Mouse (Mus musculus): ENCODE measurements around the gene Hmgb4. TPM values are rescaled to one million over a fixed set of nuclear protein-coding genes. Genes with fewer than 3 reads are reported as not detected.

Hmgb4 gene
- total RNA-seq (2021): under 1 TPM in 1 of 2 experiments, not detected in 1; 0.51 TPM
- long read RNA-seq, experiment 1: 0 reads
- long read RNA-seq, experiment 2: 0 reads

DNA sequence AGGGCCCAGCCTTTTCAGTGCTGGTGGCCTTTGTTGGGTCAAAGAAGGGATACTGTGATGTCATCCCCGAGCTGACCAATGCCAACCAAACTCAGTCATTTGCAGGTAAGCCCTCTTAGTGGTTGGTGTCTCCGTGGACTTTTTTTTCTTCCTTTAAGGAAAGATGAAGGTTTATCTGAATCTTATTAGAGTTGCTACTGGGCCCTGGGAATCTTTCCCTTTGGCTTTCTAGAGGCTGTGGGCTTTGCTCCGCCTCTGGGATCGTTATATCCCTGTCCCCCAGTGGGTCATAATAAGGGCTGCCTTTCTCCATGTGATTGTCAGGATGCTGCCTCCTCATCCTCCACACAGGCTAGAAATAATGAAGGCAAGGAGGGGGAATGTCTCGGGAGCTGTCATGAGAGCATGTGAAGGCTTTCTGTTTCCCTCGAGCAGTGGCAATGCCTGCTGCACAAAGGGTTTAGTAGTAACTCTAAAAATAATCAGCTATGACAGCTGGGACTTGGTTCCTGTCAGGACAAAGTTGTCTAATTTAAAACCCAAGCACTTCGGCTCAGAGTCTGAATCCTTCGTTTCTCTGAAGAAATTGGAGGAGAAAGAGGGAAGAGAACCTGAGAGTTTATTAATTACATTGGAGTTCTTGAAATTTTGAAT, at the start of gene Hmgb4:
Hmgb4 (minus strand) TSS at position 51 of the 654 bp plus-strand sequence.
- intact Hi-C loops (cut with DNase I): no loop called here
- peak; percentile 43 to 56 for DNase-seq (ENCODE audit: low spot score in 2 of 2)

DNA sequence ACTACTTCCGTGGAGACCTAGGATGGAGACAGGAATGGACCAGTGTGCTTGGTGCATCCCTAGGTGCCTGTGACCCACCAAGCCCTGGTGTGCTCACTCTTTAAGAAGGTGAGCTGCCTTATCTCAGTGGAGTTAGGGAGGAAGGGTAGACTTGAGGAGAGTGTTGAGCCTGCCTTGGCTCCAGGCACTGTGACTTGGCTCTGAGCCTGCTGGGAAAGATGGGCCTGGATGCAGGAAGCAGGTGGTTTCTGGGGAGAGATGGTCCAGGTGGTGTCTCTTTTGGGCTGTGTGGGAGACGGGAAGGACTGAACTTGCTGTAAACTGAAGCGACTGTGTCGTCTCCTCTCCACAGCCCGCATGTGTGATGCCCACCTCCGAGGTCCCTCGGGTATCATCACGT, 45.3 kb upstream of the Hmgb4 start:
- no peak for DNase-seq (ENCODE audit: low spot score in 2 of 2)
- intact Hi-C loops (cut with DNase I): no loop called here

DNA sequence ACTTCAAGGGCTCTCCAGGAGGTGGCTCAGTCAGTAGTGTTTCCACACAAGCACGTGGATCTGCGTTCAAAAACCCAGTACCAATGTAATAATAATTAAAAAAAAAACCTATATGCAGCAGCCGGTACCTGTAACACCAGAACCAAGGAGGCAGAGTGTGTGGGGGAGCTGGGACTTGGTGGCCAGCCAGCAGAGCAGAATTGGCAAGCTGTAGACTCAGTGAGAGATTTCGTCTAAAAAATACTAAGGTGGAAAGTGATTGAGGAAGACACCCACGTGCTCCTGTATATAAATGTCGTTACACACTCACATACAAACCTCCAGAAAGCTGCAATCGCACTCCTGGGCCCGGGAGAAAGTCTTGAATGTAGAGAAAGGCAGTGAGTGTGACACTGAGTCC, 43.3 kb upstream of the Hmgb4 start:
- peak; percentile 67 to 78 for DNase-seq (ENCODE audit: low spot score in 2 of 2)
- intact Hi-C loops (cut with DNase I): no loop called here

DNA sequence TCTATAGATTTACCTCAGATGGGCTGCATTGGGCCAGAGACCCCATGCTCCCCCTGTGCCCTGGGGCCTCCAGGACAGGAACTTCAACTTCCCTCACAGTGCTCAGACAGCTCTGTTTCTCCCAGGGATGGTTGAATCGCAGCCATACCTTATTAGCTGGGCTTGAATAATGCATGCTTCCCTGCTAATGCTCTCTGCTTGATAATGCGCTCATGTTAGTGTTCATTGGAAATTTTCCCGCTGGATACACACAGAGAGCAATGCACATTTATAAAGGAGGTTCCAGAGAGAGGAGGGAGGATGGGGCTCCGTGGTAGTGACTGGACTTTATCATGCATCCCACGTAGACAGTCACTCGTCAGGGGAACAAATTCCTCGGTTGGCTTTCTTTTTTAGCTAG, 27.3 kb upstream of the Hmgb4 start:
- intact Hi-C loops (cut with DNase I): no loop called here
- no peak for DNase-seq (ENCODE audit: low spot score in 2 of 2)

DNA sequence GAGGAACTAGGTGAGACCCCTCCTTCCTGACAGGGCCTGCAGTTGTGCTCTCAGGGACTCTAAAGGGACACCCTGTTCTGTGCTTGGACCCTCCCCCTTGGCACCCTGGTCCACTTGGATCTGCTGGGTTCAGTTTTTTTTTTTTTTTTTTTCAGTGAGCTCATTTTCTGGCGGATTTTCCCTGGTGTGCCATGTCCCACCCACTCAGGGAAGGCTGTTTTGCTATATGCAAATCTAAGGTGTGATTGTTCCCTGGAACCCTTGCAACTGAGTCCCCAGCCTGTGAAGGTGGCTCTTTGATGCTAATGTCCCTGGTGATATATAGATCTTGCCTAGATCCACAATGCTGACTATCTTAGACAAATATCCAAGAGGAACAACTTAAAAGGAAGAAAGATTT, 24.3 kb upstream of the Hmgb4 start:
- intact Hi-C loops (cut with DNase I): no loop called here
- DNase-seq (ENCODE audit: low spot score in 2 of 2): peak in 1 of 2 experiments; percentile 51

DNA sequence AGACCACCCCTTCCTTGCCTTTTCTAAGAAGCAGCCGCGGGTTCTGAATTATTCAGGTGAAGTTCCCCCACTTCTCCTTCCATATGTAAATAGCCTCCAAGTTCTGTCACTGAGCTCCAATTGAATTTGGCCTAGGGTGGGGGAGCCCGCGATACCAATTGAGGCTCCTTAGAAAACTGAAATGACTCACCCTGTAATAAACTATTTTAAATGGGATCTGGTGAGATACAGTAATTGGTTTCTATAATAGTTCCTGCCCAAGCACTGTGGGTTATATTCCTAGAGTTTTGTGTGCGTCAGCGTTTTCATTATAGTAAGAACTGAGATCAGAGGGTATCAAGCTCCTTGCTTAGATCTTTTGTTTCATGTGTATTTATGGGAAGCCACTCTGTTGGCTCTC, 14.8 kb upstream of the Hmgb4 start:
- intact Hi-C loops (cut with DNase I): no loop called here
- DNase-seq (ENCODE audit: low spot score in 2 of 2): no peak

DNA sequence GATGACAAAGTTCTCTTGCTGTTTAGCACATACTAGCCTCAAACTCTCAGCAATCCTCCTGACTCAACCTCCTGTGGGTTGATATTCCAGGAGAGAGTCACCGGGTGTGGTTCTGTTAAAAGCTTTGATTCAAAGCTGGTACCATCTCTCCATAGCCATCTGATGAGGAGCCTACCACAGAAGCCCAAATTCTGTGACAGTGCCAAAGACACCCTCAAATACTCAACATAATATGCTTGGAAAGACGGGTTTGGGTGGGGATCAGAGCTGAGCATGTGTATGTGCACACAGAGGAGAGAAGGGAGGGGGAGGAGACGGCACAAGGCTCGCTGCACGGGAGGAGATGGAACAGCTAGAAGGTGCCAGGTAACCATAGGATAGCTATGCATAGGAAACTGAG, 14.4 kb upstream of the Hmgb4 start:
- intact Hi-C loops (cut with DNase I): no loop called here
- no peak for DNase-seq (ENCODE audit: low spot score in 2 of 2)

DNA sequence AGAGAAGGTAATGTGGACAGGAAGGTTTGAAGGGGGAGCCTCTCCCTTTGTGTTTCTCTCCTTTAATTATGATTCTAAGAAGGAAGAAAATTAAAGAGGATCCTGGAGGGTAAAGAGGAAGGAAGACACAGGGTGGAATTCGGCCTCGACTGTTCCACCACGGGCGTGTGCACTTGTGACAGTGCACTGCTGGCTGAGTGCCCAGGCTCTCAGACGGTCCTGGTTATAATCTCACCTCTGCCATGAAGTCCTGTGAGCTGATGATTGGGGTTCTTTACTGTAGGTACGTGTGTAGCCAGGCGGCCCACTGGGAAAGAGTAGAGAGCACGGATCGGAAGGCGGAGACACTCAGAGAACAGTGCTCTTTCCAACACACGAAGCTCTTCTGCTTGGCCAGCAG, 12.4 kb upstream of the Hmgb4 start:
- no peak for DNase-seq (ENCODE audit: low spot score in 2 of 2)
- intact Hi-C loops (cut with DNase I): no loop called here

DNA sequence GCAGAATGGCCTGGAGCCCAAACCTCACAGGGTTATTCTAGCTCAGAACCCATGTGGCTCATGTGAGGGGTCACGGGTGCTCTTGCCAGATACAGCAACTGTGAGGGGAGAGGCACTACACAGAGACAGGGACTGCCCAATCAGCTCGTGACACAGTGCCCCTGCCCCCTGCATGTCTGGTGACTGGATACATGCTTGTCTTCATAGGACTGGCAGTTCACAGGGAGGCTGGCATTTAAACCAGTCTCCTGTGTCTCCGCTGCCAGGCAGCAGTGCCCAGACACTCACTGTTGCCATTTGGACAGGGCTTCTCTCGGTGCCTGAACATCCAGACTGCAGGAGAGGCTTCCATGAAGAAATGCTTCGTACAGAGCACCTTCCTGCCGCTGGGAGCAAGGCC, 11.7 kb upstream of the Hmgb4 start:
- intact Hi-C loops (cut with DNase I): no loop called here
- DNase-seq (ENCODE audit: low spot score in 2 of 2): no peak

DNA sequence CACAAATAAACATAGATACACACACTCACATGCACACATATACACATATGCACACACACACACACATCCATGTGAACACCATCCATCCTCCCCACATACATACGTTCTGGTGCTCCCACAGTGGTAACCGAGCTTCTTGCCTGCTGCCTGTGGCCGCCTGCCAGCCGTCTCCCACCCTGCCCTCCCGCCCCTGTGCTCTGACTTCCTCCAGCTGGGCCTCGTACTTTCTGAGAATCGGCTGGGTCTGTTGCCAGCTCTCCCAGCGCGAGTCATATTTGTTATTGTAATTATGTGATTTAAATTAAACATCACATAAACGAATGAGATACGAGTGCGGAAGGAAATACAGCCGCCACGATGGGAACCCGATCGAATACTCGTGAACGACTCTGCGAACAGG, 10.2 kb upstream of the Hmgb4 start:
- intact Hi-C loops (cut with DNase I): no loop called here
- DNase-seq (ENCODE audit: low spot score in 2 of 2): peak in 1 of 2 experiments; percentile 30

DNA sequence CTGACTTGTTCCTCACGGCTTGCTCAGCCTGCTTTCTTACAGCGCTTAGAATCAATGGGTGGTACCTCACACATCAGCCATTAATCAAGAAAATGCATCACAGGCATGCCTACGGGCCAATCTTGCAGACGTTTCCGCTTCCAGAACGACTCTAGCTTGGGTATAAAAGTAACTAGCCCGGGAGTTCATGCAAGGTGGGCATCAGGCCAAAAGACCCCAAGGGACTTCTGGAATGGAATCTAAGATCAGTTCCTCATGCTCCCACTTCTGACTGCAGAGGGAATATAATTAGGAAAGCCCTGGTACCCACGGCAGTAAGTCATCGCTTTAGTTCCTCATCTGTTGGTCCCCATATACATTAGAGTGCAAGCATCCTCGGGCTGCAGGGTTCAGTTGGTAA, 9.4 kb upstream of the Hmgb4 start:
- intact Hi-C loops (cut with DNase I): no loop called here
- no peak for DNase-seq (ENCODE audit: low spot score in 2 of 2)

DNA sequence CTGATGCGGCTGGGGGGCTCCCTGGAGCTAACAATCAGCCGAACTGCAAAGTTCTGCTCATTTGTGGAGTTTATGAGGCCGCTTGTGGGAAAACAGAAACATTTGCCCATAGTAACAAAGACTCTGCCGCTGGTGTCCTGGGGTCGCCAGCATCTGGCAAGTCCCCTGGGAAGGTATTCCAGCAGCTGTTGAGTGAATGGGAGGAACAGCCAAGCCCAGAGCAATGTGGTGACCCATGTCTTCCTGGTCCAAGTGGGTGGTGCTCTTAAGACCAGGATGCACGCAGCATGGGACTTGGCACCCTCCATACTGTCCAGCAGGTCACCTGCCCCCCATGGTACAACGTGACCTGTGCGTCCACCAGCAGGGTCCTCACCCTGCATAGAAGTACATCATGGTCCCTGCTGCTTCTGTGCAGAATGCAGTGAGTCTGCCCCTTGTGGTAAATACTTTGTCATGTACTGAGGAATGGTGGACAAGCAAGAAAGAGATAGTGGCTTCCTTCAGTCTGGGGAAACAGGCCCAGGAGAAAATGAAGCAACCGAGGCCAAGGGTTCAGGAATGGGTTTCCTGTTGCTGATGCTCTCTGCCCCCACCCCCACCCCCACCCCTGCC, 8.6 kb upstream of the Hmgb4 start:
- DNase-seq (ENCODE audit: low spot score in 2 of 2): no peak
- intact Hi-C loops (cut with DNase I): no loop called here

DNA sequence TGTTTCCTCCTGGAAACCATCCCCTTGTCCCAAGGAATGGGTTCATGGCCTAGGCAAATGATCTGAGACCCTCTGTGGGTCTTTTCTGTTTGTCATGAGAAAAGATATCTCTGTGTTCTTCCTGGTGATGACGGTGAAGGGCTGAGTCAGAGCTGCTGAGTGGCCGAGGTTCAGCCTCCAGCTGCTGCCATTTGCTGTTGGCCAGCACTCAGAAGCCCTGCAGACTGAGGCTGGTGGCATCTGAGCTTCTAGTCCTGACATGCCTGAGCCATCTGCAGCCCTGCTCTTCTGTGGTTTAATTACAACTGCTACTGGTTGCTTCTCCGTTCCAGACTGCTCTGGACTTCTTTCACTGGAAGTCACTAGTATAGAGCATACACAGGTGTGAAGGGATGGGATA, 4.6 kb upstream of the Hmgb4 start:
- no peak for DNase-seq (ENCODE audit: low spot score in 2 of 2)
- intact Hi-C loops (cut with DNase I): no loop called here

DNA sequence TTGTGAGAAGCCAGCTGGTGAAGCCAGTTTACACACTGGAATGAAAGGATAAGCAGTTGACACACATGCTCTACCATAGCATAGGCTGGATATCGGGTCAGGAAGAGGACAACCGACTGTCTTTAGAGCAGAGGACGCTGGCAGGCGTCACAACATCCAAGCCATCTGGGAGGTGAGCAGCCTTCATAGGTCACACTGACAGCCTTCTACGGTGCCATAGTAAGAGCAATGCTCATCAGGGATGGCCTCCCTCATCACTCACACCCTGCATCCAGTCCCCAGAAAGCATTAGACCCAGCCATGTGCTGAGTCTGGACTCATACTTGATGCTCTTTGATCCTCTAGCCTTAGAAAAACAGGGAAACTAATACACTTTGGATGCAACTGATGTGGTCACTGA, 3.7 kb upstream of the Hmgb4 start:
- intact Hi-C loops (cut with DNase I): no loop called here
- no peak for DNase-seq (ENCODE audit: low spot score in 2 of 2)

DNA sequence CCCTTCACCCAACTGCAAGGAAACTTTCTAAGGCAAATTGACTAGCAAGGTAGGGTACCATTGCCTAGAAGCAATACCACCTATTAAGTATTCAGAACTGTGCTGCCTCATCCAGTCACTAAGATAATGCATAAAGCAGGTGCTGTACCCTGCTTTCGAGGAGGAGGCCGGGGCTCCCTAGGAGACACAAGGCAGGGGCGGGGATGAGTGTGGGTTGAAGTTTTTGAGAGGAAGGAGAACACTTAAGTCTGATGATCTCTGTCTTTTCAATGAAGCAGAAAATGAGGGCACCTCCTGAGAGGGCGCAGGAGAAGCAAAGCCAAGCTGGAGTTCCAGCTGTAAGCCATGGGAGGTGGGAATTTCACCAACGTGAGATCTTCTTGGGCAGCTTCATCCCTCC, 1.5 kb downstream of the Hmgb4 start:
- intact Hi-C loops (cut with DNase I): no loop called here
- peak in 1 of 2 experiments; percentile 30 for DNase-seq (ENCODE audit: low spot score in 2 of 2)

DNA sequence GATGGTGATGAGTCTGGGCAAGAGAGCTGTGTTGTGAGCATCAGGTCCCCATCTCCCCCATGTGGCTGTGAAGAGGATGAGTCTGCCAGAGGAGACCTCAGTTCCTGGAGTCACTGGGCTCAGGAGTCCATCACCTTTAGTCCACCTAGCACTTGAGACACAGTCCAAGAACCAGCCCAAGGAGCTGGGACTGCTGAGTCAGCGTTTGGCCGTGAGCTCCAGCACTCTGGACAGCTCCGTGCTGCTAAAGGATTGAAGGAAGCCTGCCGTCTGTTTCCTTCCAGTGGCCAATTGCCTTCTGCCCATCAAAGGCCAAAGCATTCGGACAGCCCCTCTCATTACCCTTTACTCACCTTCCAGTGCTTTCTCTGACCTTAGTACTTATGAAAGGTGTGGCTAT, 12.1 kb downstream of the Hmgb4 start:
- intact Hi-C loops (cut with DNase I): no loop called here

DNA sequence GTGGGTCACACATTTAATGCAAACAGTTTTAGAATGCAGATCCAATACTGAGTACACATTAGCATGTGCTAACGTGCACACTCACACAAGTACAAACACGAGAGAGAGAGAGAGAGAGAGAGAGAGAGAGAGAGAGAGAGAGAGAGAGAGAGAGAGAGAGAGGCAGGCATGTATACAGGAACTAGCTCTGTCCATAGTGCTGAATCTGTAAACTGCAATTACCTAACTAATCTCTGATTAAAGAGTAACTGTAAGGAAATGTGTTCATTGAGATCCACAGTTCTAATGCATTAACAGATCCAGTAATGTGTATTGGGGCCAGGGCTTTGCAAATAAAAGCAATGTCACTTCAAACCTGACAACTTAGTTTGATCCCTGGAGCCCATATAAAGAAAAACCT, 15.6 kb downstream of the Hmgb4 start:
- no peak for DNase-seq (ENCODE audit: low spot score in 2 of 2)
- intact Hi-C loops (cut with DNase I): no loop called here

More for the DNA sequence above, 12.1 kb downstream of the Hmgb4 start:
- DNase-seq (ENCODE audit: low spot score in 2 of 2): no peak

DNA sequence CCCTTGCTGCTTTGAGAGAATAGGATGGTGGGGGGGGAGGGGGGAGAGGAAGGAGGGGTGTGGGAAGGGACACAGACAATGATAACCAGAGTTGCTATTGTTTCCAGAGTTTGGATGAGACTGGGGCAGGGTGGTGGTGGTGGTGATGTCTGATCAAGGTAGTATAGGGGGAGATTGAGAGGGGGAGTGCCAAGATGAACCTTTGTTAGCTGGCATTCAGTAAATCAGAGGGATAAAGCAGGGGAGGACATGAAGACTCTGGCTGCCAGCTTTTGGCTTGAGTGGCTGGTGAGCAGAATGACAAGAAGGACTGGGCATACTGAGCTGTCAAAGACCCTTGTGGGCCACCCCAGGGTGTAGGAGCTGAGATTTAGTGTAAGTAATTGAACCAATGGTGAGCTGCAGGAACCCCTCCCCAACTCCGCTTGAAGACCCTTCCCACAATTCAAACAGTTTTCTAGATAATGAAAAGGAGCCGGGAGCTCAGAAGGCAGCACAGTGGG, 18.9 kb downstream of the Hmgb4 start:
- intact Hi-C loops (cut with DNase I): loop anchor here (5.0 kb wide), 1 partner anchor 255 kb away; the partner anchor contains the start of gene Csmd2
- no peak for DNase-seq (ENCODE audit: low spot score in 2 of 2)

DNA sequence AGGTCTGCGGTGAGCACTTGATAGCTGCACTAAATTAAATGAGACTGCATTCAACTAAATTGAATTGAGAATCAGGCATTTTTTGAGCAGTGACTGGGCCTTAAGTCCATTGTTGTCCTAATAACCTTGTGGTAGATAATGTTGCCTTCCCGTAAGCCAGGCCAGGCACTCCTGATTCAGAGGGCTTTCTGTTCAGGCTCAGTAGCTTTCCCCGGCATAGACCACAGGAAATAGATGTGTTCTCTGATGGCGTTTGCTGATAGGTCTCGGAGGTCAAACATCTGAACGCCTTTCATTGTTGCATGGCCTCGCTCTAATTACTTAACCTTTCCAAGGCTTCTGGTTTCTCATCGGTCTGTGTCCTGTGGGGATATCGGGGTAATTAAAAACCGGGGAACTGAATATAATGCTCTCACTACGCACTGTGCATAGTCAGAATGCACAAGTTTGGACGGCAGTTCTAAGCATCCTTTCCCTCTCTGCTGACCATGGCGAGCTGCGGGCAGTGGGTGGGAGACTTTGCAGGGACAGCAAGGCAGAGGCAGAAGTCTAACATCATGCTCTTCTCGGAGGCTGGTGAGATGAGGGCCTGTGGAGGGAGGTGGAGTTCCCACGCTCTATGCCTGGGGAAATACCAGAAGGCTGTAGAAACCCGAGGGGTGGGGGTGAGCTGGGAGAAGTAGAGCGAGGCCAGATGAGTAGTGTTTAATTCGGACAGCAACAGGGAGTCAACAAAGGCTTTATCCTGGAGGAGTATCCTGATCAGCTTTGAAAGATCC, 19.5 kb downstream of the Hmgb4 start:
- intact Hi-C loops (cut with DNase I): loop anchor here (5.0 kb wide), 1 partner anchor 254 kb away; the partner anchor contains the start of gene Csmd2
- no peak for DNase-seq (ENCODE audit: low spot score in 2 of 2)

DNA sequence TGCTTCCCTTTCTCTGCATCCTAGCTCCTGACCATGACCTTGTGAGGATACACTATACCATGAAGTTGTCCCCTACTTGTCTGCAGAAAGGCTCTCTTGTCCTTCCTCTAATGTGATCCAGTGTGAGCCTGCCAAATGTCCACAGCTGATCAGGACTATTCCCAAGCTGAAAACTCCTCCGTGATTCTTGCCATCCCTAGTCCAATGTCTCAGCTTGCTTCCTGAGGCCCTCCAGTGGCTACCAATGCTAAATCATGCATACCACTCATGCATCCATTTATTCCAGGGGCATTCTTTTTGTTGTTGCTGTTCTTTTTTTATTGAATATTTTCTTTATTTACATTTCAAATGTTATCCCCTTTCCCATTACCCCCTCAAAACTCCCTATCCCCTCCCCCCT, 21.6 kb downstream of the Hmgb4 start:
- intact Hi-C loops (cut with DNase I): no loop called here
- peak in 1 of 2 experiments; percentile 48 for DNase-seq (ENCODE audit: low spot score in 2 of 2)
